Mouse (Mus musculus): ENCODE measurements around the gene Fkbpl. TPM values are rescaled to one million over a fixed set of nuclear protein-coding genes. Genes with fewer than 3 reads are reported as not detected.

Fkbpl gene
- polyA plus RNA-seq, 1 experiment from 2014 or later, result 12.6 TPM

- 42% methylated on average over 10 of the region's 10 CpGs for WGBS
- Histone ChIP-seq H3K9me3 (no peaks in the 10 kb centered on the region), H3K36me3 (peaks cover 24% of the 10 kb centered on the region), H3K4me1 (peaks cover 36% of the 10 kb centered on the region), H3K4me3 (peak overlapping the region; percentile 74), H3K27me3 (ENCODE audit: insufficient read depth, poor library complexity, severe bottlenecking) (no peaks in the 10 kb centered on the region), H3K27ac (peak overlapping the region; percentile 90)
- no peak for DNase-seq (ENCODE audit: low spot score)
These were observed 779 bp downstream of the Fkbpl start for GRCm38 (mm10) chr17:34645256-34645829.

- H3K27me3 ChIP-seq (ENCODE audit: insufficient read depth, poor library complexity, severe bottlenecking), result no peaks in the 10 kb centered on the region
- 82% methylated on average over 30 of the region's 30 CpGs for WGBS
- no peaks in the 10 kb centered on the region for H3K9me3 ChIP-seq
- H3K36me3 ChIP-seq, result peaks cover 30% of the 10 kb centered on the region
- H3K4me1 ChIP-seq, result peaks cover 33% of the 10 kb centered on the region
- DNase-seq (ENCODE audit: low spot score), result no peak
- H3K27ac ChIP-seq, result no peak overlapping the region
- peak overlapping the region; percentile 74; the same call in 1 of the 2 replicates for H3K4me3 ChIP-seq
These were observed 1.4 kb downstream of the Fkbpl start for GRCm38 (mm10) chr17:34645831-34646511.

GRCm38 (mm10) chr17:34646906-34647787 is 2.6 kb downstream of the Fkbpl start, which contains the start of gene Atf6b:
Gene Atf6b, plus strand, starts transcription at chr17:34647146.
- Histone ChIP-seq H3K27ac (peak within 1 kb of the TSS; percentile 92), H3K4me3 (peak within 1 kb of the TSS; percentile 99), H3K27me3 (ENCODE audit: insufficient read depth, poor library complexity, severe bottlenecking) (no peaks in the 10 kb centered on the region), H3K4me1 (peaks cover 28% of the 10 kb centered on the region), H3K9me3 (no peaks in the 10 kb centered on the region; the same call in 1 of the 2 replicates), H3K36me3 (peaks cover 42% of the 10 kb centered on the region)
- WGBS, result 2% methylated on average over 59 of the region's 66 CpGs
- peak; percentile 99 for DNase-seq (ENCODE audit: low spot score)

- peaks cover 28% of the 10 kb centered on the region for H3K4me1 ChIP-seq
- no peaks in the 10 kb centered on the region for H3K27me3 ChIP-seq (ENCODE audit: insufficient read depth, poor library complexity, severe bottlenecking)
- DNase-seq (ENCODE audit: low spot score), result no peak
- no peak overlapping the region for H3K27ac ChIP-seq
- H3K4me3 ChIP-seq, result peak overlapping the region; percentile 99
- WGBS, result 83% methylated on average over 16 of the region's 16 CpGs
- no peaks in the 10 kb centered on the region; the same call in 1 of the 2 replicates for H3K9me3 ChIP-seq
- H3K36me3 ChIP-seq, result peaks cover 54% of the 10 kb centered on the region
These were observed 3.8 kb downstream of the Fkbpl start for GRCm38 (mm10) chr17:34648141-34648890.

DNA sequence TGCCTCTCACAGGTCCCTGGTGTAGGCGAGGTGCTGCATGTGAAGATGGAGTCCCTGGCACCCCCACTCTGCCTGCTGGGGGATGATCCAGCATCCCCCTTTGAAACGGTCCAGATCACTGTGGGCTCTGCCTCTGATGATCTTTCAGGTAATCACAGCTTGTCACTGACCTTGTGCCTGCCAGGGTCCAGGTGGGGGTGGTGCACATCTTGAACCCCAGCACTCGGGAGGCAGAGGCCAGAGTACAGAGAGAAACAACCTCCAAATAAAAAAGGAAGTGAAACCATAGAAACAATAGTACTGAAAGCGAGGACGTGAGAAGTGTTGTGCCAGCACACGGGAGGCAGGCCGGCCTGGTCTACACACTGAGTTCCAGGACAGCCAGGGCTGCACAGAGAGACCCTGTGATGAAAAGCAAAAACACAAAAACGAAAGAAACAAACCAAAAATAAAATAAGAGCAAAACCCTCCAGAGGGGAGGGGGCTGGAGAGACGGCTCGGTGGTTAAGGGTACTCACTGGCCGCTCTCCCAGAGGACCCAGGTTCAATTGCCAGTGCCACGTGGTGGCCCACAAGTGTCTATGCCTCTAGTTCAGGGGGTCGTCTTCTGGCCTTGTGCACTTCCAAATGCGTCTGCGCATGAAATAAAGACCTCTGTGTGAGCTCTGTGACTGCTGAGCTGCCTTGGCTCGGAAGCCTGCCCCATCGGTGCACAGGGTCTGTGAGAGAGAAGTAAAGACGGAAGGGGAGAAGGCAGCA is 4.7 kb downstream of the Fkbpl start:
- 86% methylated on average over 18 of the region's 18 CpGs for WGBS
- no peak overlapping the region for H3K27ac ChIP-seq
- H3K4me3 ChIP-seq, result no peak overlapping the region
- H3K9me3 ChIP-seq, result no peaks in the 10 kb centered on the region; the same call in 1 of the 2 replicates
- peaks cover 63% of the 10 kb centered on the region for H3K36me3 ChIP-seq
- H3K27me3 ChIP-seq (ENCODE audit: insufficient read depth, poor library complexity, severe bottlenecking), result no peaks in the 10 kb centered on the region
- H3K4me1 ChIP-seq, result peaks cover 29% of the 10 kb centered on the region
- no peak for DNase-seq (ENCODE audit: low spot score)

GRCm38 (mm10) chr17:34650781-34651180 is 6.2 kb downstream of the Fkbpl start:
- peaks cover 66% of the 10 kb centered on the region for H3K36me3 ChIP-seq
- peaks cover 36% of the 10 kb centered on the region for H3K4me1 ChIP-seq
- H3K4me3 ChIP-seq, result no peak overlapping the region
- no peak for DNase-seq (ENCODE audit: low spot score)
- 89% methylated on average over 14 of the region's 14 CpGs for WGBS
- H3K9me3 ChIP-seq, result no peaks in the 10 kb centered on the region; the same call in 1 of the 2 replicates
- H3K27me3 ChIP-seq (ENCODE audit: insufficient read depth, poor library complexity, severe bottlenecking), result no peaks in the 10 kb centered on the region
- H3K27ac ChIP-seq, result no peak overlapping the region

- no peak for DNase-seq (ENCODE audit: low spot score)
- H3K36me3 ChIP-seq, result peaks cover 62% of the 10 kb centered on the region
- peaks cover 37% of the 10 kb centered on the region for H3K4me1 ChIP-seq
- 54% methylated on average over 19 of the region's 19 CpGs for WGBS
- H3K27me3 ChIP-seq (ENCODE audit: insufficient read depth, poor library complexity, severe bottlenecking), result no peaks in the 10 kb centered on the region; the same call in 1 of the 2 replicates
- no peak overlapping the region for H3K4me3 ChIP-seq
- H3K9me3 ChIP-seq, result no peaks in the 10 kb centered on the region; the same call in 1 of the 2 replicates
- no peak overlapping the region for H3K27ac ChIP-seq
These were observed 7.1 kb downstream of the Fkbpl start for GRCm38 (mm10) chr17:34651507-34652221.

DNA sequence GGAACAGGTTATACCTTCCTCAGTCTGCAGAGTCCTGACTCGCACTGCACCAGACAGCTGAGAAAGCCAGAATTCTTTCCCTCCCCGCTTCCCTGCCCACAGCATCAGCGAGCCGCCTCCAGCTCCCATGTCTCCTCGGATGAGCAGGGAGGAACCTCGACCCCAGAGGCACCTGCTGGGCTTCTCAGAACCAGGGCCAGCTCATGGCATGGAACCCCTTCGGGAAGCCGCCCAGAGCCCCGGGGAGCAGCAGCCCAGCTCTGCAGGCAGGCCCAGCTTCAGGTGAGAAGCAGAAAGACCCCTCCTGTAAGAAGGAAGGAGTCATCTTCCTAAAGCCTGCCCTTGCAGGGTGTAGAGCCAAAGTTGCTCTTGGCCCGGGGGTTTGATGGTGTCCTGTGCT is 8.0 kb downstream of the Fkbpl start:
- Histone ChIP-seq H3K36me3 (peaks cover 62% of the 10 kb centered on the region), H3K27me3 (ENCODE audit: insufficient read depth, poor library complexity, severe bottlenecking) (no peaks in the 10 kb centered on the region; the same call in 1 of the 2 replicates)

GRCm38 (mm10) chr17:34652985-34653384 is 8.4 kb downstream of the Fkbpl start:
- no peaks in the 10 kb centered on the region; the same call in 1 of the 2 replicates for H3K9me3 ChIP-seq
- H3K36me3 ChIP-seq, result peaks cover 62% of the 10 kb centered on the region
- whole genome bisulfite sequencing, result 86% methylated on average over 8 of the region's 8 CpGs
- peaks cover 34% of the 10 kb centered on the region for H3K4me1 ChIP-seq
- H3K27me3 ChIP-seq (ENCODE audit: insufficient read depth, poor library complexity, severe bottlenecking), result no peaks in the 10 kb centered on the region; the same call in 1 of the 2 replicates
- H3K4me3 ChIP-seq, result no peak overlapping the region
- H3K27ac ChIP-seq, result no peak overlapping the region
- DNase-seq (ENCODE audit: low spot score), result no peak

More for the DNA sequence above, 8.0 kb downstream of the Fkbpl start:
- H3K27ac ChIP-seq, result no peak overlapping the region
- no peak for DNase-seq (ENCODE audit: low spot score)
- no peak overlapping the region for H3K4me3 ChIP-seq
- H3K4me1 ChIP-seq, result peaks cover 39% of the 10 kb centered on the region
- 87% methylated on average over 10 of the region's 10 CpGs for WGBS
- H3K9me3 ChIP-seq, result no peaks in the 10 kb centered on the region; the same call in 1 of the 2 replicates

DNA sequence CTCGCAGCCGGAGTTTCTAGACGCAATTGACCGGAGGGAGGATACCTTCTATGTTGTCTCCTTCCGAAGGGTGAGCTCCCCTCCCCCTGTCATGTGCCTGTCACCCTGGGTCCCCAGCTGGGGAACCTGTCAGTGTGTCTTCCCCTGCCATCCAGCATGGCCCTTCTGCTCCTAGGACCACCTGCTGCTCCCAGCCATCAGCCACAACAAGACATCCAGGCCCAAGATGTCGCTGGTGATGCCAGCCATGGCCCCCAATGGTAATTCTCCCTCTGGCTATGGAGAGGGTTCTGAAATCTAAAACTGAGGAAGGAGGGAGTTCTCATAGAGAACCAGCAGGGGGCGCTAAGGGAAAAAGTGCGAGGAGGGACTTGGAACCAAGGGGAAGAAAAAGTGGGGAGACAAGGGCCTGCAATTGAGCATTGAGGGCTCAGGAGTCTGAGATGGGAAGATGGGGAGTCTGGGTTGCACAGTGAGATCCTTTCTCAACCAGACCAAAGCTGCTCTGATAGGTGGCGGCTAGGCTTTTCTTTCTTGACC is 9.3 kb downstream of the Fkbpl start:
- Histone ChIP-seq H3K27ac (no peak overlapping the region), H3K4me3 (no peak overlapping the region), H3K9me3 (no peaks in the 10 kb centered on the region; the same call in 1 of the 2 replicates), H3K36me3 (peaks cover 59% of the 10 kb centered on the region), H3K4me1 (peaks cover 28% of the 10 kb centered on the region), H3K27me3 (ENCODE audit: insufficient read depth, poor library complexity, severe bottlenecking) (peaks cover 4% of the 10 kb centered on the region; the same call in 1 of the 2 replicates)
- 68% methylated on average over 9 of the region's 9 CpGs for WGBS
- no peak for DNase-seq (ENCODE audit: low spot score)

DNA sequence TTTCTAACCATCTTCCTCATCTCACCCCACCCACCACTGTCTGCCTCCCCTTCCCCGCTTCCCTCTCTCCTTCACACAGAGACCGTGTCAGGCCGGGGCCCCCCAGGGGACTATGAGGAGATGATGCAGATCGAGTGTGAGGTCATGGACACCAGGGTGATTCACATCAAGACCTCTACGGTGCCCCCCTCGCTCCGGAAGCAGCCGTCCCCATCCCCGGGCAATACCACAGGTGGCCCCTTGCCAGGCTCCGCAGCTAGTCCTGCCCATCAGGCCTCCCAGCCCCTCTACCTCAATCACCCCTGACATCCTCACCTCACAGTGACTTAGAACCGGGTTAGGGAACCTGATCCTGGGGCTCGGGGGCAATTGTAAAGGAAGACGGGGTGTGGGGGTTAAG is 9.8 kb downstream of the Fkbpl start:
- WGBS, result 95% methylated on average over 13 of the region's 13 CpGs

More for the DNA sequence above, 9.8 kb downstream of the Fkbpl start:
- DNase-seq (ENCODE audit: low spot score), result no peak
- H3K4me3 ChIP-seq, result no peak overlapping the region
- H3K27me3 ChIP-seq (ENCODE audit: insufficient read depth, poor library complexity, severe bottlenecking), result peaks cover 10% of the 10 kb centered on the region
- peaks cover 54% of the 10 kb centered on the region for H3K36me3 ChIP-seq
- no peak overlapping the region for H3K27ac ChIP-seq
- H3K9me3 ChIP-seq, result no peaks in the 10 kb centered on the region; the same call in 1 of the 2 replicates
- peaks cover 31% of the 10 kb centered on the region for H3K4me1 ChIP-seq
